Mouse (Mus musculus): ENCODE measurements around the gene Shroom2. TPM values are rescaled to one million over a fixed set of nuclear protein-coding genes. Genes with fewer than 3 reads are reported as not detected.

The Shroom2 gene
- total RNA-seq, 1 experiment from 2014 or later = not detected

GRCm38 (mm10) chrX:152621407-152621806, 147.9 kb downstream of the Shroom2 start:
- ATAC-seq (replicated peaks; ENCODE audit: insufficient number of reproducible peaks, low FRiP score, low TSS enrichment, poor library complexity, severe bottlenecking) = no peak

DNA sequence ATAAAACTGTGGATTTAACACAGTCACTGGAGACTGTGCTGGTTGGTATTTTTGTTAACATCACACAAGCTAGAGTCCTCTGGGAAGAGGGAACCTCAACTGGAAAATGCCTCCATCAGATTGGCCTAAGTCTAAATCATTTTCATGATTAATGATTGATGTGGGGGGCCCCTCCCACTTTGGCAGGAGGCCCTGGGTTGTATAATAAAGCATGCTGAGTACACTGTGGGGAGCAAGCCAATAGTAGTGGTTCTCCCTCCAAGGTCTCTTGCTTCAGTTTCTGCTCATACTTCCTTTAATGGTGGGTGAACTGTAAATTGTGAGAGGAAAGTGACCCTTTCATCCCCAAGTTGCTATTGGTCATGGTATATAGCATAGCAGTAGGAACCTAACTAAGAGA, 148.3 kb downstream of the Shroom2 start:
- ATAC-seq (replicated peaks; ENCODE audit: insufficient number of reproducible peaks, low FRiP score, low TSS enrichment, poor library complexity, severe bottlenecking) = no peak

DNA sequence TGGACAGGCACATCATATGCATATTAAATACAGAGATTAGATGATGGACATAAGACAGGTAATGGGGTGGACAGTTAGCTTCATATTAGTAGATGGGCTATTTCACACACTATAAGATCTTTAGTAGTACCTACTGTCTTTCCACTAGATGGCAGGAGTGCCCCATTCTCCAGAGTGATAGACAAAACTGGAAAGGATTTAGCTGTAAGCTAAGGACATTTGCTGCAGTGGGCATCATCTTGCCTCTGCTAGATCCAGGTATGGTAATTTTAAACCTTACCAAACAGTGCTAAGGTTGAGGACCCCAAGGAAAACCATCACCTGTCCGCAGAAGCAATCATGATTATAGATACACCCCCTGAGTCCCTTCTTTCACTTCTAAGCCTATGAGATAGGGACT, 150.8 kb downstream of the Shroom2 start:
- no peak for ATAC-seq (replicated peaks; ENCODE audit: insufficient number of reproducible peaks, low FRiP score, low TSS enrichment, poor library complexity, severe bottlenecking)

- no peak for ATAC-seq (replicated peaks; ENCODE audit: insufficient number of reproducible peaks, low FRiP score, low TSS enrichment, poor library complexity, severe bottlenecking)
Measured at GRCm38 (mm10) chrX:152563034-152563433, 206.2 kb downstream of the Shroom2 start, which contains the start of gene Cldn34a. Cldn34a (plus strand) TSS chrX:152563334.

Other genes starting within 250 kb of the Shroom2 start
- gene Cldn34a, start 206.1 kb downstream of the Shroom2 start, total RNA-seq (2017) = not detected in 3 replicates
- gene Gpr143, start 12.5 kb upstream of the Shroom2 start, total RNA-seq (2017) = not detected in 3 replicates
- gene Usp51, start 237.0 kb upstream of the Shroom2 start, total RNA-seq (2017) = 0.29 to 1.1 TPM in 2 of 3 replicates, not detected in the other

Data from monocyte, adult 5-6 weeks (primary cell).